Mouse (Mus musculus): ENCODE measurements at regions not wholly inside any gene's neighbourhood (a gene's known extent, or its start where the extent isn't known, plus 50 kb on each side); places are given as distances from the start of the nearest gene placed in this dataset.

- TF ChIP-seq CTCF (IDR thresholded peaks at IDR 0.05; ENCODE audit: control insufficient read depth, insufficient read depth, insufficient replicate concordance, low read depth, low read length), result no peak
- TF ChIP-seq POLR2A (IDR thresholded peaks at IDR 0.05; ENCODE audit: control insufficient read depth, low read depth, low read length), result no peak
Observed at GRCm38 (mm10) chr3:83706531-83707243, 59.4 kb upstream of the Sfrp2 start.

Data from testis, adult 2 months (tissue).